ENCODE assay signal across 39 mouse cellular contexts in the genomic region with DNA sequence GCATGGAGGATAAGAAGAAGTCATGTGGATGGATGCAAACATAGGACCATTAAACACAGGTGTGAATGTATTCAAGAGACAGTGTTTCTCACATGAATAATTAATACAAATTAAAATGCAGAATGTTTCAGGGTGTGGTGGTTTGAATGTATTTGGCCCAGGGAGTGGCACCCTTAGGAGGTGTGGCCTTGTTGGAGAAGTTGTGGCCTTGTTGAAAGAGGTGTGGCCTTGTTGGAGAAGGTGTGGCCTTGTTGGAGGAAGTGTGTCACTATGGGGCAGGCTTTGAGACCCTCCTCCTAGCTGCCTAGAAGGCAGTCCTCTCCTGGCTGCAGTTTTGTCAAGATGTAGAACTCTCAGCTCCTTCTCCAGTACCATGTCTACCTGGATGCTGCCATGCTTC. TPM values are rescaled to one million over a fixed set of nuclear protein-coding genes. Genes with fewer than 3 reads are reported as not detected.
"Had no signal": no experiment of that assay in that cellular context is flagged by ENCODE, and none has a peak within 500 bp of the region (broad histone marks: within the 10 kb centered on the region; RNA-seq: fewer than 3 reads in every experiment).

No protein-coding gene starts in this region.

- H3K4me1 ChIP-seq: embryonic facial prominence, embryonic 10.5 days; embryonic facial prominence, embryonic 12.5 days; embryonic facial prominence, embryonic 13.5 days; embryonic facial prominence, embryonic 15.5 days; forebrain, embryonic 13.5 days; forebrain, embryonic 15.5 days; heart, embryonic 10.5 days had no signal

- ATAC-seq: forebrain, embryonic 13.5 days; forebrain, embryonic 14.5 days; forebrain, embryonic 15.5 days; forebrain, embryonic 16.5 days; forebrain, postnatal 0 days had no signal

- H3K36me3 ChIP-seq: embryonic facial prominence, embryonic 10.5 days; embryonic facial prominence, embryonic 12.5 days; embryonic facial prominence, embryonic 13.5 days; embryonic facial prominence, embryonic 15.5 days; forebrain, embryonic 10.5 days; forebrain, embryonic 12.5 days; forebrain, embryonic 15.5 days; heart, embryonic 10.5 days had no signal

- H3K9ac ChIP-seq: embryonic facial prominence, embryonic 12.5 days; embryonic facial prominence, embryonic 13.5 days; embryonic facial prominence, embryonic 15.5 days; forebrain, embryonic 12.5 days; forebrain, embryonic 13.5 days; forebrain, embryonic 15.5 days; forebrain, postnatal 0 days had no signal

- H3K9me3 ChIP-seq: embryonic facial prominence, embryonic 10.5 days; embryonic facial prominence, embryonic 12.5 days; embryonic facial prominence, embryonic 13.5 days; embryonic facial prominence, embryonic 15.5 days; forebrain, embryonic 12.5 days; forebrain, embryonic 13.5 days; forebrain, embryonic 15.5 days; heart, embryonic 10.5 days had no signal

- H3K27me3 ChIP-seq: embryonic facial prominence, embryonic 12.5 days; embryonic facial prominence, embryonic 13.5 days; embryonic facial prominence, embryonic 15.5 days; forebrain, embryonic 12.5 days; forebrain, embryonic 13.5 days; forebrain, embryonic 15.5 days had no signal

- H3K4me3 ChIP-seq: embryonic facial prominence, embryonic 10.5 days; embryonic facial prominence, embryonic 12.5 days; embryonic facial prominence, embryonic 13.5 days; embryonic facial prominence, embryonic 15.5 days; erythroblast, embryonic 14.5 days; forebrain, embryonic 10.5 days; forebrain, embryonic 12.5 days; forebrain, embryonic 13.5 days; forebrain, embryonic 15.5 days; gastrocnemius, adult 2 months; heart, adult 2 months; heart, embryonic 10.5 days had no signal

- DNase-seq: cerebellum, postnatal 10 days; cerebellum, postnatal 14 days; cerebellum, postnatal 25 days; cerebellum, postnatal 36 days; embryo, embryonic 11 days; forebrain, postnatal 0 days; gastrocnemius, adult 2 months; gastrocnemius, postnatal 10 days; gastrocnemius, postnatal 14 days; gastrocnemius, postnatal 25 days; gastrocnemius, postnatal 36 days; heart, adult 11 months; heart, adult 18-20 months; heart, adult 2 months had no signal

- H3K27ac ChIP-seq: embryonic facial prominence, embryonic 10.5 days; embryonic facial prominence, embryonic 12.5 days; embryonic facial prominence, embryonic 13.5 days; embryonic facial prominence, embryonic 15.5 days; forebrain, embryonic 10.5 days; forebrain, embryonic 12.5 days; forebrain, embryonic 13.5 days; forebrain, embryonic 15.5 days; gastrocnemius, adult 2 months; heart, adult 2 months; heart, embryonic 10.5 days had no signal

RNA-seq across cellular contexts. Expression of a gene that starts 5.6 kb away (rescaled TPM):
- total RNA-seq: common myeloid progenitor, adult 5-6 weeks; gastrocnemius, adult 18-20 months; gastrocnemius, adult 2 months; gastrocnemius, adult 8-10 months; gastrocnemius, postnatal 10 days; gastrocnemius, postnatal 14 days; gastrocnemius, postnatal 25 days; gastrocnemius, postnatal 36 days; gastrocnemius, postnatal 4 days; heart, adult 18-20 months; heart, adult 2 months; heart, adult 8-10 months had no signal
- polyA plus RNA-seq: embryonic facial prominence, embryonic 10.5 days; erythroblast, embryonic 14.5 days; forebrain, embryonic 10.5 days; forebrain, embryonic 11.5 days; forebrain, embryonic 13.5 days; forebrain, embryonic 14.5 days; forebrain, embryonic 15.5 days; forebrain, embryonic 16.5 days; forebrain, postnatal 0 days; frontal cortex, adult 2 months; heart, adult 2 months; heart, embryonic 10.5 days; heart, embryonic 11.5 days had no signal

RNA-seq across cellular contexts. Expression of a gene that starts 11.2 kb away (rescaled TPM):
- total RNA-seq: gastrocnemius, adult 18-20 months; gastrocnemius, adult 2 months; gastrocnemius, adult 8-10 months; gastrocnemius, postnatal 14 days; gastrocnemius, postnatal 25 days; gastrocnemius, postnatal 36 days had no signal
- polyA plus RNA-seq: cortical plate, adult 2 months; embryonic facial prominence, embryonic 11.5 days; forebrain, embryonic 10.5 days; forebrain, embryonic 11.5 days; heart, embryonic 10.5 days had no signal

RNA-seq across cellular contexts. Expression of a gene that starts 44.7 kb away (rescaled TPM):
- total RNA-seq: common myeloid progenitor, adult 5-6 weeks; forebrain, postnatal 0 days; gastrocnemius, adult 18-20 months; gastrocnemius, adult 2 months; gastrocnemius, adult 8-10 months; gastrocnemius, postnatal 10 days; gastrocnemius, postnatal 14 days; gastrocnemius, postnatal 25 days; gastrocnemius, postnatal 36 days; gastrocnemius, postnatal 4 days; granulocyte monocyte progenitor cell, adult 5-6 weeks; heart, adult 18-20 months; heart, adult 2 months; heart, adult 8-10 months had no signal
- polyA plus RNA-seq: cortical plate, adult 2 months; embryonic facial prominence, embryonic 10.5 days; embryonic facial prominence, embryonic 11.5 days; embryonic facial prominence, embryonic 12.5 days; embryonic facial prominence, embryonic 13.5 days; embryonic facial prominence, embryonic 14.5 days; embryonic facial prominence, embryonic 15.5 days; erythroblast, embryonic 14.5 days; forebrain, embryonic 10.5 days; forebrain, embryonic 11.5 days; forebrain, embryonic 12.5 days; forebrain, embryonic 13.5 days; forebrain, embryonic 14.5 days; forebrain, embryonic 15.5 days; forebrain, embryonic 16.5 days; forebrain, postnatal 0 days; frontal cortex, adult 2 months; gonadal fat pad, adult 2 months; heart, adult 2 months; heart, embryonic 10.5 days; heart, embryonic 11.5 days had no signal
